Mouse (Mus musculus): ENCODE data around the gene Pdia5. TPM values are rescaled to one million over a fixed set of nuclear protein-coding genes. Genes with fewer than 3 reads are reported as not detected.

Pdia5 gene
- polyA plus RNA-seq (2016; fragmentation: Nextera tagmentation; extraction: Ambion mirVana): 20.9 and 24.5 TPM in 2 replicates

DNA sequence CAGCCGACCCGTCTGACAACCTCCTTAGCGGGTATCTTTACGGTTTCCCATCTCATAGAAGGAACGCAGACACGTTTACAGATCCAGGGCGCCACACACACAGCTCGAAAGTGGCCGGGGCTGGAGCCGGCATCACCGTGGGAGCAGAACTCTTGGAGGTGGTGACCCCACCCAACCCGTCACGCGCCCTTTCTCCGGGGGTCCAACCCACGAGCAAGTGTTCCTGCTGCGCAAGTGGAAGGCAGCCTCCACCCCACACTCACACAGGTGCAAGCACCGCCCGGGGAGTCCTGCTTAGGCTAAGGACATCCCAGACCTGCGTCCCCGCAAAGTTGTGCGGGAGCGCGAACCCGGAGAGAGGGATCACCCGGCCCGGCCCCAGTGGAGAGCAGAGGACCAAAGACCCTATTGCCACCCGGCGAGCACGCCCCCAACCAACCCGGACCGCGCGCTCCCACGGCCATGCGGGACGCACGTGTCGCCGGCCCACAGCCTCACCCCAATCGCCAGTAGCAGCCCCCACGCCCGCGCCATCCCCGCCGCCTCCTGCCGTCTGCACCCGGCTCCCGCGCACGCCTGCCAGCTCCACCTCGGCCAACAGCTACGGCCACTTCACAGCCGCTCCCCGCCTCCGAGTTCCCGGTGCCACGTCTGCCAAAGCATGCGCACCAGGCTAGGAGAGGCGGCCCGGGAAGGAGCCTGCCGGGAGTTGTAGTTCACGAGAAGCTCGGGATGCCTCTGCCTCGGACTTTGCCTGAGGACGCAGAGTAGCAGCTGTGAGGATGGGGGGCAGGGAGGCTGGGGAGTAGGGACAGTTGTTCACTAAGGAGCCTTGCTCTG lies at the start of gene Pdia5:
Gene Pdia5 (minus strand): TSS at position 643 of the 840 bp plus-strand sequence.
- Histone ChIP-seq H3K27ac (replicated peaks) (peak within 1 kb of the TSS; percentile 85), H3K4me1 (peaks cover 50% of the 10 kb centered on the region)
- under 1% methylated on average over 65 of the region's 66 CpGs for WGBS

DNA sequence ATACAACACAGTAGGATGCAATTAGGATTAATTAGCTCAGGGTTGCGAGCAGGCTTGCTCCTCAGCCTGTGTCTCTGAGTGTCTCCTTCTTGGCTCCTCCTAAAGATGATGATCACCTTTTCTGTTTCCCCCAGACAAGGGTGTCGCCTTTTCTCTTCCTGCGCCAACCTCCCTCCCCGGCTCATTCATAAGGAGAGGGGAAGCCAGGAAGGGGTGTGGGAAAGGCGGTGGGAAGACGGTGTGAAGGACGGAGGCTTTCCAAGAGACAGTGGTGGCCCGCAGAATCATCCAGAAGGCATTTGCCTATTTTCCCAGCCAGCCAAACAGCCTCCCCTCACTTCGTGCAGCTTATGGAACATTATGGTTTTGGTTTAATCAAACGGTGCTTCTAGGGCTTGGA lies 48.4 kb upstream of the Pdia5 start:
- Histone ChIP-seq H3K36me3 (peaks cover 9% of the 10 kb centered on the region), H3K27ac (replicated peaks) (no peak overlapping the region), H3K9me3 (replicated peaks) (no peaks in the 10 kb centered on the region), H3K4me3 (no peak overlapping the region), H3K4me1 (peaks cover 46% of the 10 kb centered on the region), H3K27me3 (ENCODE audit: low read depth, poor library complexity, severe bottlenecking) (peaks cover 77% of the 10 kb centered on the region)
- DNase-seq (ENCODE audit: low spot score): no peak
- 63% methylated on average over 10 of the region's 10 CpGs for WGBS

More for the DNA sequence above, at the start of gene Pdia5:
- peak; percentile 89 for DNase-seq (ENCODE audit: low spot score)
- H3K9me3 ChIP-seq (replicated peaks): no peaks in the 10 kb centered on the region
- H3K27me3 ChIP-seq (ENCODE audit: low read depth, poor library complexity, severe bottlenecking): peaks cover 16% of the 10 kb centered on the region
- no peaks in the 10 kb centered on the region for H3K36me3 ChIP-seq
- H3K4me3 ChIP-seq: peak within 1 kb of the TSS; percentile 74

GRCm38 (mm10) chr16:35537651-35538050 lies 47.0 kb upstream of the Pdia5 start:
- H3K27ac ChIP-seq (replicated peaks): no peak overlapping the region
- 89% methylated on average over 8 of the region's 8 CpGs for WGBS
- H3K36me3 ChIP-seq: no peaks in the 10 kb centered on the region
- H3K4me3 ChIP-seq: no peak overlapping the region
- H3K27me3 ChIP-seq (ENCODE audit: low read depth, poor library complexity, severe bottlenecking): peaks cover 64% of the 10 kb centered on the region
- peaks cover 32% of the 10 kb centered on the region for H3K4me1 ChIP-seq
- H3K9me3 ChIP-seq (replicated peaks): no peaks in the 10 kb centered on the region
- DNase-seq (ENCODE audit: low spot score): no peak

DNA sequence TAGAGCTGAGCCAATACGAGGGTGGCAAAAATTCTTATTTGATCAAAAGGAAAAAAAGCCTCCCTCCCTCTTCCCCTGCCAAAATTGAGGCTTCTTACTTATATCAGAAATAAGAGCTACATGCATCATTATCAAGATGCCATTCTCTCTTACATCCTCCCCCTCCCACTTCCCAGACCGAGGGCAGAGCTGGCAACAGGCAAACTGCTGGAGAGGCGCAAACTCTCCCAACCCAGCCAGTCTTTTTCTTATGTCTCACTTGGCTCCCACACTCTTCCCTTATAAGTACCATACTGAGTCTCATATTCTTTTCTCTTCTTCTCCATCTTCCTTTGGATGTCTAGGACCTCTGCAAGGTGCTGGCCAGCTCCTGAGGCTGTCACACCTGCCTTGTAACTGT lies 44.0 kb upstream of the Pdia5 start:
- no peaks in the 10 kb centered on the region for H3K9me3 ChIP-seq (replicated peaks)
- 77% methylated on average over 3 of the region's 3 CpGs for WGBS
- no peak overlapping the region for H3K4me3 ChIP-seq
- H3K27me3 ChIP-seq (ENCODE audit: low read depth, poor library complexity, severe bottlenecking): peaks cover 49% of the 10 kb centered on the region
- H3K36me3 ChIP-seq: no peaks in the 10 kb centered on the region
- H3K27ac ChIP-seq (replicated peaks): no peak overlapping the region
- no peak for DNase-seq (ENCODE audit: low spot score)
- H3K4me1 ChIP-seq: peaks cover 7% of the 10 kb centered on the region; the same call in 1 of the 2 replicates

DNA sequence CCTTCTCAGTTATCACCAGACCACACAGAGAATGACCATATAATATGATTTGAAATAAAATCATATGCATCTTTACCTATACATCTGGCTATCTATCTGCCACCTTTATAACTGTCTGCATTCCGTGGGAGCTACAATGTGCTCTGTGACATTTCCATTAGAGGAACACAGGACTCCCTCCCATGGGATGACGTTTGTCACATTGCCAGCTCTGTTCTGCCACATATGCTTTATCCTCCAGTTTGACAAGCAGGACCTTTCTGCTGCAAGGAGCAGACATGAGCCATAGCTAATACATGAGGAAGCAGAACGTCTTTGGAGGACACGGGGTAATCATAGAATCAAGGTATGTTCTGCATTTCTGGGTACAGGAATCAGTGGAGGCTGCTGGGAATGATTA lies 33.5 kb upstream of the Pdia5 start:
- no peak for DNase-seq (ENCODE audit: low spot score)
- no peak overlapping the region for H3K27ac ChIP-seq (replicated peaks)
- no peak overlapping the region for H3K4me3 ChIP-seq
- peaks cover 3% of the 10 kb centered on the region; the same call in 1 of the 2 replicates for H3K27me3 ChIP-seq (ENCODE audit: low read depth, poor library complexity, severe bottlenecking)
- H3K36me3 ChIP-seq: no peaks in the 10 kb centered on the region
- 84% methylated on average over 4 of the region's 4 CpGs for WGBS
- peaks cover 2% of the 10 kb centered on the region; the same call in 1 of the 2 replicates for H3K4me1 ChIP-seq
- no peaks in the 10 kb centered on the region for H3K9me3 ChIP-seq (replicated peaks)

DNA sequence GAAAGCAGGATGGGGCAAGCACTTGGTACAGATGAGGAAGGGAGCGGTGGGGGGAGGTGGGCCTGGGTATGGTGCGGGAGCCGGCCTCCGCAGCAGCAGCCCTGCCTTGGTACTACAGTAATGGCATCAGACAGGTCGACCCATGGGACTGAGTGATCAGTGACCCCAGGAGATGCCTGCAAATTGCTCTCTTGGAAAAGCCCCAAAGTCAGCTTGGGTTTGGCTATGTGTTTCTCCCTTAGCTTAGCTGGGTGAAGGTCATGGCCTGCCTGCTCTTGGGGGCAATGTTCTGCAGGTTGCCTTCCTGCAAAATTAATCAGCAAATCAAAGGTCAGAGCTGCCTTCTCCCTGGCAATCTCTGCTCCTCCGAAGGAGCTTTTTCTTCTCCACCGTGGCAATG lies 28.6 kb upstream of the Pdia5 start:
- DNase-seq (ENCODE audit: low spot score): no peak
- no peaks in the 10 kb centered on the region for H3K36me3 ChIP-seq
- peaks cover 21% of the 10 kb centered on the region for H3K4me1 ChIP-seq
- no peak overlapping the region for H3K27ac ChIP-seq (replicated peaks)
- no peaks in the 10 kb centered on the region for H3K9me3 ChIP-seq (replicated peaks)
- no peak overlapping the region for H3K4me3 ChIP-seq
- 82% methylated on average over 7 of the region's 7 CpGs for WGBS
- H3K27me3 ChIP-seq (ENCODE audit: low read depth, poor library complexity, severe bottlenecking): peaks cover 15% of the 10 kb centered on the region; the same call in 1 of the 2 replicates

DNA sequence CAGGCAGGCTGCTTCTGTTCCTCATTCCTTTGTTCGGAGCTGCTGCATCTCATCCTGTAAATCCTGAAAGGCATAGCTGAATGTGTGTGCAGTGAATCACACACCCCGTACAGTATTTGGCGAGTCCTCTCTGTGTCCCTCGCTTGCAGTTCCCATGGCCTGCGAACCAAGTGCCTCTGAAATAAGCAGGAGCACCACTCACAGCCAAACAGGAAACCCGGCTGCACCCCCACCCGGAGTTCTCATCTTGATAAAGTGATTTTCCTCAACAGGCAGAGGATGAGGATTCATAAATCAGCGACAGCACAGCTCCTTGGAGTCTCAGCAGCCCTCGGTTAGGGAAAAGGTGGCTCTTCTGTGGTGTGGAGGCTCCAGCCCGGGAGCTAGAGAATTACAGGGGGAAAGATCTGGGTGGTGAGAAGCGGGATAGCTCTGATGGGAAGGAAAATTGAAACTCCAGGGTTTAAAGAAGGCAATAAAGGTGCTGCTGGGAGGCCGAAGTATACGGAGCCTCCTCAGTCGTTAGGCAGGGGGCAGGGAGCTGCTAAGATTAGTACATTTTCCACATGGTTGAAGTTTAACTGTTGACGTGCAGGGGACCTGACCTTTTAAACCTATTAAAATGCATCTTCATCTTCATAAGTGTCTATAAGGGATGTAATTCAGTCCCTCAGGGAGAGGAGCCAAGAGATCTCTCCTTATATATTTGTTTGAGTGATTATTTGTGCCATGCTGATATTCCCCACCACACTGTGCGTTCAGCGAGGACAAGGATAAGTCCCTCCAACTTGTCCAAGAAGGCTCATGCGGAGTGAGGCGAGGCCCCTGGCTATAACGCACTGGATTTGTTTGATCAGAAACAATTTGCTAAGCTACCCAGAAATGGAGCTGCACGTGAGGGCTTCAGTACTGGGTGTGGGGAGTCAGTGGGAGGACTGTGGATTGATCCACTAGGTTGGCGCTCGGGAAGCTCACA lies 27.6 kb upstream of the Pdia5 start:
- Histone ChIP-seq H3K4me1 (peaks cover 21% of the 10 kb centered on the region), H3K4me3 (no peak overlapping the region), H3K27me3 (ENCODE audit: low read depth, poor library complexity, severe bottlenecking) (peaks cover 15% of the 10 kb centered on the region; the same call in 1 of the 2 replicates), H3K36me3 (no peaks in the 10 kb centered on the region), H3K27ac (replicated peaks) (no peak overlapping the region; the same call in 1 of the 2 replicates), H3K9me3 (replicated peaks) (no peaks in the 10 kb centered on the region)
- no peak for DNase-seq (ENCODE audit: low spot score)
- 70% methylated on average over 23 of the region's 23 CpGs for WGBS

DNA sequence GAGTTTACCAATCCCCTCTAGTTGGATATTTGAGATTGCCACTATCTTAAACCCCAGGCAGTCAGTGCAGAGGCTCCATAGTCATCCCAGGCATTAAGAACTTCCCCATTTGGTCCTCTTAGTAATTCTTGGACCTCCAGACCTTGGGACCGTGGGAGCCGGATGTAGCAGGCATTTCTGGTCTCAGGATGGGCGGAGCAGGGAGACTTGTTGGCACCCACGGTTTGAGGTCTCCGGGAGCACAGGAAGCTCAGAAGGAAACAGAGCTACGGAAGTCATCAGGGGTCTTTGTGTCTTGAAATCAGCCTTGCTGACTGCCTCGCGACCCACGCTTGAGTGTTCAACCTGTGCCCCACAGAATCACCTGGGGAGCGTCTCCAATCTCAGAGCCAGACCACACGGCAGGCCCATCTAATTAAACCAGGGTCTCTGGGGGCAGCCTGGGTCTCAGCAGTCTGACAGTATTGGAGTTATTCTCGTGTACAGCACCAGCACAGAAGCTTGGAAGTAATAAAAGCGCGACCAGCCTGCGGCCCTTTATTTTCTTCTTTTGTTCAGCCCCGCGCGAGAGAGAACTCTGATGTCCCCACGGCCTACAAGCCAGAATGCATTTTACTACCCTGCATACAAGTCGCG lies 25.4 kb upstream of the Pdia5 start:
- H3K4me3 ChIP-seq: no peak overlapping the region
- peaks cover 21% of the 10 kb centered on the region for H3K4me1 ChIP-seq
- H3K27ac ChIP-seq (replicated peaks): peak overlapping the region; percentile 2; the same call in 1 of the 2 replicates
- peaks cover 15% of the 10 kb centered on the region; the same call in 1 of the 2 replicates for H3K27me3 ChIP-seq (ENCODE audit: low read depth, poor library complexity, severe bottlenecking)
- WGBS: 75% methylated on average over 21 of the region's 21 CpGs
- no peaks in the 10 kb centered on the region for H3K9me3 ChIP-seq (replicated peaks)
- DNase-seq (ENCODE audit: low spot score): no peak
- H3K36me3 ChIP-seq: no peaks in the 10 kb centered on the region

DNA sequence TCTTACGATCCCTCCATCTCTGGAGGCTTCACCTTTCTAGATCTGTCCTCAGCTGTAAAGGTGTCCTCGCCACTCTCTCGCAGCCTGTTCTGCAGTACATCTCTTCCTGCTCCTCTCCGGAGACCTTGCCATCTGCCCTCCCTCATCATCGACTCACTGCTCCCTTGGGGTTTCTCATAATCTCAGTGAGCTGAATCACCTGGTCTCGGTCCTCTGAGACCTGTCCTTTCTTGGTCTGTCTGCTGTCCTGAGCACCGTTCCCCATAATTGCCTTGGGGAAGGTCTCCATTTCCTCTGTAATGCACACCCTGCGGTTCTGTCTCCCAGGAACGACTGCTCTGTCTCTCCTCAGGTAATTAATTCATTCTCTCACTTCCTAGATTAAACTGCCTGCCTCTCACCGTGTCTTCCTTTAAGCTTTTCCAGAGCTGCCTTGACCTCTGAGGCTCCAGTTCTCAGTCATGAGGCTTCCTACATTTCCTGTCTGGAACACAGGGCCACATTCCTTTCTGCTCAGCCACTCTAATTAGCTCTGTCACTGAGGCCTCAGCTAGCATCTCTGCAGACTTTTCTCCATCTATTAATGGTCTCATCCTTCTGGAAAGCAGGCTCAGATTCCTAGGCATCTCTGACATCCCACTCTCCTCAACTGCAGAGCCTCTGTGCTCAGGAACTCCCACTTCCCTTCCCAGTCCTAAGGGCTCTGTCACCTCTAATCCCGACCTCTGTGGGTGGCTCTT lies 18.8 kb upstream of the Pdia5 start:
- no peak for DNase-seq (ENCODE audit: low spot score)
- Histone ChIP-seq H3K9me3 (replicated peaks) (no peaks in the 10 kb centered on the region), H3K4me3 (no peak overlapping the region), H3K27ac (replicated peaks) (no peak overlapping the region), H3K27me3 (ENCODE audit: low read depth, poor library complexity, severe bottlenecking) (no peaks in the 10 kb centered on the region), H3K36me3 (no peaks in the 10 kb centered on the region), H3K4me1 (peaks cover 10% of the 10 kb centered on the region)
- 59% methylated on average over 11 of the region's 11 CpGs for WGBS

GRCm38 (mm10) chr16:35508581-35508980 lies 17.9 kb upstream of the Pdia5 start:
- Histone ChIP-seq H3K9me3 (replicated peaks) (no peaks in the 10 kb centered on the region; the same call in 1 of the 2 replicates), H3K27ac (replicated peaks) (no peak overlapping the region), H3K4me1 (peaks cover 10% of the 10 kb centered on the region), H3K36me3 (no peaks in the 10 kb centered on the region), H3K4me3 (no peak overlapping the region), H3K27me3 (ENCODE audit: low read depth, poor library complexity, severe bottlenecking) (no peaks in the 10 kb centered on the region)
- DNase-seq (ENCODE audit: low spot score): no peak
- WGBS: 87% methylated on average over 6 of the region's 6 CpGs

DNA sequence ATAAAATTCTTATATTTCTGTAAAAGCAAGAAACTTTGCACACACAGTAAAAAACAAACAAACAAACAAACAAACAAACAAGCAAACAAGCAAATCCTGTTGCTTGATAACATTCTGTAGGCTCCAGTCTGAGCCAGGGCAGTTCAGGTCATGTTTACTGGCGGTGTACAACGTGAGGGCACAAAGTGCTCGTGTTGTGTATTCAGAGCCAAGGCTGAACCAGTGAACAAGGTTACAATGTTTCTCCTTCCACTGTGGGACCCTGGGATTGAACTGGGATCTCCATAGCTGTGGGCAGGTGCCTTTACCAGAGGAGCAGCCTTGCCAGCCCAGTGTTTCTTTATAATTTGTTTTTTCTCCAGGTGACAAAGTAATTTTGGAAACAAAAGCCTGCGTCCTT lies 15.1 kb upstream of the Pdia5 start:
- DNase-seq (ENCODE audit: low spot score): no peak
- Histone ChIP-seq H3K27ac (replicated peaks) (no peak overlapping the region), H3K4me3 (no peak overlapping the region), H3K9me3 (replicated peaks) (no peaks in the 10 kb centered on the region; the same call in 1 of the 2 replicates), H3K4me1 (peaks cover 10% of the 10 kb centered on the region), H3K27me3 (ENCODE audit: low read depth, poor library complexity, severe bottlenecking) (no peaks in the 10 kb centered on the region), H3K36me3 (no peaks in the 10 kb centered on the region)
- WGBS: 89% methylated on average over 4 of the region's 4 CpGs
